Comparison of ENCODE assay signal across 19 mouse cellular contexts in the genomic region with DNA sequence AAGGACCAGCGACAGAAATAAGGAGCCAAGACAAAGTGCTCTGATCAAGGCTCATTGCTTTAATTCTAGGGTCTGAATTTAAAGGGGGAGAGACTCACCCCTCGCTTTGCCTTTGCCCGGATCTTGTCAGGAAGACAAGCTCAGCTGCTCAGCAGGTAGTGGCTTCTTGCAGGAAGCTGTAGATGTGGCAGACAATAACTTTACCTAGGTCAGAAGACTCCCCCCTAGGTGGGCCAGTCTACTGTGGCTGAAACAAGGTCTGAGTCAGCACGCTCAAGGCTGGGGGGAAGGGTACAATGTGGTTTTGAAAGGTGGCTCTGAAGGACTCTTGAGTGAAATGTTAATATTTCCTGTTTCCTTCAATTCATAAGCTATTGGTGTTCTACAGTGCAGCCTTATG.
"Had no signal": no experiment of that assay in that cellular context is flagged by ENCODE, and none has a peak within 500 bp of the region (broad histone marks: within the 10 kb centered on the region; RNA-seq: fewer than 3 reads in every experiment).

No protein-coding gene starts in this region.

- ATAC-seq: forebrain, embryonic 13.5 days; forebrain, embryonic 14.5 days; forebrain, embryonic 15.5 days; forebrain, embryonic 16.5 days; forebrain, postnatal 0 days had no signal

- DNase-seq: cerebellum, adult 9-10 months; cerebellum, adult 9-11 months; cerebellum, postnatal 10 days; cerebellum, postnatal 14 days; cerebellum, postnatal 25 days; cerebellum, postnatal 36 days; embryo, embryonic 11 days; forebrain, postnatal 0 days; gastrocnemius, adult 2 months; gastrocnemius, postnatal 10 days; gastrocnemius, postnatal 14 days; gastrocnemius, postnatal 36 days; heart, adult 11 months; heart, adult 18-20 months; heart, adult 2 months had no signal
